Mouse (Mus musculus) left cerebral cortex, postnatal 25 days (tissue): ENCODE results near the gene Ajuba. TPM values are rescaled to one million over a fixed set of nuclear protein-coding genes. Genes with fewer than 3 reads are reported as not detected.
A peak's percentile ranks its signal among the peaks of the same experiment; 100 is the strongest.
"Not testable (repeated sequence)": the region's sequence is repeated elsewhere in the genome, so short reads cannot be mapped to it uniquely, and the experiment has no call there.

Source experiments
- DNase-seq, 2 experiments: peaks; one replicate each; pipeline ENCODE4 v3.0.0; 2022; ENCODE audit warnings: low spot score in 2 of 2, mixed read lengths in 1 of 2
- intact Hi-C: fragments of 180-260 bp; cut with DNase I; formaldehyde crosslinking; loops from one replicate; pipeline ENCODE4 v1.15.1; 2025
- total RNA-seq, 2 experiments: library from RNA; stranded (reverse); gene quantifications; 2 replicates each; pipeline ENCODE4 v1.2.3; 2021

The Ajuba gene
- 1 to 10 TPM; 1.6 to 2.1 TPM for total RNA-seq

DNA sequence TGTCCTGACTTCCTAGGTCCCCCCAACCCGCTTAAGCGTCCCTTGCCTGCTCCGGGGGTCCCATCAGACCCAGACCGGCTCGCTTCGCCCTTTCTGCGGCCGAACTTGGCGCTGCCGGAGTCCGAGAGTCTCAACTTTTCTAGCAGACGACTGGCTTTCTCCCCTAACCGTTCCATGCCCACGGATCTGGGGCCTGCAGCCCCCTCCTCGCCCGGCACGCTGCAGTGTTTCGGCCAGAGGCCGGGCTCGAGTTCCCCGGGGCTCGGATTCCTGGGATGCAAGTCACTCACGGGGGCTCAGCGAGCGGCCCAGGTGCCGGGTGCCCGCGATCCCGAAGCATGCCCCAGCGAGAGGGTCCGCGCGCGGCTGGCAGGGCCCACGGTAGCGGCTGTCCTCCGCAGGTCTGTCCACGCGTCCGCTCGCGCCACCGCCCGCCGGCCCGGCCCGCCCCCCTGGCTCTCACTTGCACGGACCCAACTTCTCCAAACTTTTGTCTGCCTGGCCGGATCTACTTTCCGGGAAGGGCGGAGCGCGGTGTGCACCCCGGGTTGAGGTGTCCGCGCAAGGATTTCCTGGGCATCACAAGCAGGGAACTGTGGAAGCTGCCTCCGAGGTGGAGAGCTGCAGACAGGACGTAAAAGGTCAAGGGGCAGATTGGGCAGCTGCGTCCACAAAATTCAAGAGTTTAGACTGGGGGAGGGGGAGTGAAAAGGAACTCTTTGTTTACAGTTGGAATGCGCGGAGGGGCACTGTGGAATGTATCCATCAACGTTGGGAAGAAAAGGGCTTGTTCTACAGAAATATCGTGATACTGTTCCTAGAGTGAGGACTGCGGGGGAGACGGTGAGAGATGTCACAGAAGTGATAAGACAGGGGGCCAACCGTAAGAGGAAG is at the start of gene Ajuba:
Ajuba (minus strand) TSS at position 470 of the 894 bp plus-strand sequence.
- peak; percentile 62 to 71 for DNase-seq
- intact Hi-C loops = no loop called here

DNA sequence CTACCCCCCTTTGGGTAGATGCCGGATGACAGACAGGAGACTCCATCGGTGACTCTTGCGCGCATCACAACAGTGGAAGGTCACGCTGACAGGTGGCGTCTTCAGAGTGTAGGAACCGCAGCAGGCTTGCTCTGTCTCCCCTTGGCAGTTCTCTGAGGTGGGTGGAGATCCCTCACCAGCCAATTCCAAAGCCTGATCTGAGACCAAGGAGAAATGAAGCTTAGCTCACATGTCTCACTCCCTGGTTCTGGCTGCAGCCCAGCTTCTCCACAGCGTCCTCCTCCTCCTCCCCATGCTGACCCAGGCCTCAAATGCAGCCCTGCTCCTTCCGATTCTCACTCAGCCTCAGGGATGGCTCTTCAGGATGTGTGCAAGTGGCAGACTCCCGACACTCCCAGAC is 47.6 kb upstream of the Ajuba start:
- no peak for DNase-seq
- intact Hi-C loops = no loop called here

DNA sequence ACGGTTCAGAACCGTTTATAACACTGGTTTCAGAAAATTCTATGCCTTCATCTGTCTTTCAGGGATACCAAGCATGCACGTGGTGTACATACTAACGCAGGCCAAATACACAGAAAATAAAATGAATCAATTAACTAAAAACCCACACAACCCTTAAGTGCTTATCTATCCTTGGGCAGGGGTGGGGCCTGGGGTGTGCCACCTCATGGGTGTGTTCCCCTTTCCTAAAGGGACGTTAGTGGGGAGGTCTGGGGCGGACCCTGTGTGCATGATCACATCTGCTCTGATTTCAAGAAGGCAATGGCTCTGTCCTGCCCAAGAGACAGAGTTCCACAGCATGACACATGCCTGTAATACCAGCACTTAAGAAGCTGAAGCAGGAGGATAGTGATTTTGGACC is 46.0 kb upstream of the Ajuba start:
- intact Hi-C loops = no loop called here
- no peak for DNase-seq

DNA sequence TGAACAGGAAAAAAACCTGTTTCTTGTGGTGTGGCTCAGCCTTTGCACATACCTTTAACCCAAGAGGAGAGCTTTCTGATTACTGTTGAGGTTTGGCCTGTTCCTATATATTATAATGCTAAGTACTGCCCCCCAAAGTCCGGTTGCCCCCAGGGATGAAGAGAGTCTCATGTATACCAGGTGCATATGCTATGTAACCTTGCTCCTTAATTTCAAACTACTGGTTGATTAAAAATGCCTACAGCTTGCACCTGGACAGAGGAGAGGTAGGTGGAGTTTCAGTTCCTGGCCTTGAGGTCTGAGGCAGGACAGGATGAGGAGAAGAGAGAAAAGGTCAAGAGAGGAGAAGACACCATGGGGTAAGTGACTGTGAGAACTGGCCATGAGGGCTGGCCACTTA is 43.8 kb upstream of the Ajuba start, which contains the start of gene Psmb11:
Psmb11 (plus strand) TSS at position 301 of the 400 bp plus-strand sequence.
- intact Hi-C loops = no loop called here
- no peak for DNase-seq

DNA sequence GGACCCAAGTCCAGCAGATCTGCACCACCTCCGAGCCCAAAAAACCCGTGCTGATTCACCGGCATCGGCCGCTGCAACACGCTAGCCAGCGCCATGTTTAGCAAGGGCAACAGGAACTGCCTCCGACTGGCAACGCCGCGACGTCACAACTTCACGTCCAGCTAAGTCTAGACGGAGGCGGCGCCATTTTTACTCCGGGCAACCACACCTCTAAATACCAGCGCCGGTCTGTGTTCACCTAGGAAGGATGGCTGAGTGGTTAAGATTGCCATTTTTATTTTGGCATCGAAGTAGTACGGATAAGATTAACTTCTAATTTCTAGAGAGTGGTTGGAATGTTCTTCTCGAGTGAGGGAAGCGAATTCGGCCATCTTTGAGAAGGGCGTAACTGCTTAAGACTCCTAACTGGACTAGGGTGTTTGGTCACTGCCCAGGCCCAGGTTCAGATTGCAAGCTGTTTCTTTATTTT is 40.6 kb upstream of the Ajuba start, which contains the start of gene Psmb5:
Psmb5 (minus strand) TSS at position 126 of the 469 bp plus-strand sequence.
- intact Hi-C loops = no loop called here
- peak; percentile 94 for DNase-seq

DNA sequence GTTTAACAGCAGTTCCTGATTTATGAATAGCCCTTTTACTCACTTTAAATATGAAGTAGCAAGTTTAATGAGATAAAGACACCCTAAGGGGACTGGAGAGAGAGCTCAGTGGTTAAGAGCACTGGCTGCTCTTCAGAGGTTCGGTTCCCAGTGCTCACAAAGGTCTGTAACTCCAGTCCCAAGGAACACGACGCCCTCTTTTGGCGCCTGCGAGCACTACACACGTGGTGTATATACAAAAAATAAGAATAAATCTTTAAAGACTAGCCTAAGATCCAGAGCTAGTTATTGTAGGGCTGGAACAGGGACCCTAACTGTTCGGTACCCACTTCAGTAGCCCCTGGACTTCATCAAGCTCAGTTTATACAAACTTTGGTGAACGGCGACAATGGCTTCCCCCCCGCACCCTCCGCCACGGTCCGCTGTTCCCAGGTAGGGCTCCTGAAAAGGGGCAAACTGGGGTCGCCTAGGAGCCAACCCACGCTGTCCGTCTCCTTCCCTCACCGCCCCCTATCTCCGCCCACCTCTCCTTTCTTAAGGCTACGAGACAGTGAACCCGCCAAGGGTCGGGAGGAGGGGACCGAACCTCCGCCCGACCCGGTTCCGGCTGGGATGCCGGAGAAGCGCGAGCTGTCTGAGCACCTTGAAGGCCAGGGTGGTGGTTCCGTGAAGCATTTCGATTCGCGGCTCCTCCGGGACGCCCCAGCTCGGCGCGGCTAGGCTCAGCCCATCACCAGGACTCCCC is 40.0 kb upstream of the Ajuba start:
- DNase-seq = no peak
- intact Hi-C loops = no loop called here

DNA sequence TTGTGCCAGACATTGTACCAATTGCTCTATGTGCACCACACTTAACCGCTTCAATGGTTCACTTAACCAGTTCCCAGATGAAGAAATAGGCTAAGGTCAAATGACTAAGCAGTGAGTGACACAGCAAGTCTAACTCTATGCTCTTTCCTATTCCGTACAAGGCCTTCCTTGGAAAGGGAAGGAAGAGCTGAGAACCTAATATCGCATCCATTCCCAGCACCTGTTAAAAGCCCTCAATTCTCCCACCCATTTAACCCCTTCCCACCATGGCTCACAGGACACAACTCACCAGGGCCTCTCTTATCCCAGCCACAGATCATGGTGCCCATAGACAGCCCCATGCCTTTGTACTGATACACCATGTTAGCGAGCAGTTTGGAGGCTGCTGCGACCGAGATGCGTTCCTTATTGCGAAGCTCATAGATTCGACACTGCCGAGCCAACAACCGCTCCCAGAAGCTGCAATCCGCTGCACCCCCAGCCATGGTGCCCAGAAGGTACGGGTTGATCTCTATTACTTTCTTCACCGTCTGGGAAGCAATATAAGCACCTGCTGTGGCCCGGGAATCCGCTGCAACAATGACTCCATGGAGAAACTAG is 39.0 kb upstream of the Ajuba start:
- DNase-seq = no peak
- intact Hi-C loops = no loop called here

DNA sequence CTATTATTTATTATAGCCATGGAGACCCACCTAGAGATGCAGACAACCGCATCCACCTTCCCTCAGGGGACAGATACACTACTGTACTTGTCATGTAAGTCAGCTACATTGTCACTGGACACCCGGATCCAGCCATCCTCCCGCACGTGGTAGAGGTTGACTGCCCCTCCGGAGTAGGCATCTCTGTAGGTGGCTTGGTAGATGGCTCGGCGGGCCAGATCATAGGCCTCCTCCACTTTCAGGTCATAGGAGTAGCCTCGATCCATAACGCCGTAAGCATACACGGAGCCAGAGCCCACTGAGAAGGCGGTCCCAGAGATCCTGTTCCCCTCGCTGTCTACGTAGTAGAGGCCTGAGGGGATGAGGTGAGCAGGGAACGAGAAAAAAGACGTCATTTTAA is 36.8 kb upstream of the Ajuba start:
- not testable (repeated sequence) for DNase-seq

DNA sequence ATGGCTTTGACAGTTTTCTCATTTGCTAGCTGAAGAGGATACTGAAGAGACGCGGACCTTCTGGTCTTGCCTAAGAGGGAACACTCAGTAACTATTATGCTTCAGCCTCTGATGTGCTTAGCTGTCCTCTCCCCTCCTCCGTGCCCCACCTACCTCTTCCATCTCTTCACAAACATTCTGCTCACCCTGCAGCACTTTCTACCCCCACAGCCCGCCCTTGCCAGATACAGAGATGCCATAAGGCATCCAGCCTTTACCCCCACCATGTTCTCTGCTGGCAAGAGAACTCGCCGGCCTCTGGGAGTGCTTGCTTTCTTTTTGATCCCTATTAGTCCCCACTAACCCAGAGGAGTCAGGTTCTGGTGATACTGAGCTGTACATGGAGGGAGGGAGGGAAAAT is 33.3 kb upstream of the Ajuba start:
- intact Hi-C loops = no loop called here
- DNase-seq = peak in 1 of 2 experiments; percentile 66

More for the DNA sequence above, 36.8 kb upstream of the Ajuba start:
- intact Hi-C loops = not testable (repeated sequence)

DNA sequence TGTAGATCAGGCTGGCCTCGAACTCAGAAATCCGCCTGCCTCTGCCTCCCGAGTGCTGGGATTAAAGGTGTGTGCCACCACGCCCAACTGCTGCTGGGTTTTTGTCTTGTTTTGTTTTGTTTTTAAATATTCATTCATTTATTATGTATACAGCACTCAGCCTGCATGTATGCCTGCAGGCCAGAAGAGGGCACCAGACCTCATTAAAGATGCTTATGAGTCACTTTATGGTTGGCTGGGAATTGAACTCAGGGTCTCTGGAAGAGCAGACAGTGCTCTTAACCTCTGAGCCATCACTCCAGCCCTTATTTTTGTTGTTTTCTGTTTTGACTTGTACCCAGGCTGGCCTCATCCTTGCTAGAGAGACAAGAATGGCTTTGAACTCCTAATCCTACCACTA is 32.6 kb upstream of the Ajuba start:
- intact Hi-C loops = no loop called here
- no peak for DNase-seq

DNA sequence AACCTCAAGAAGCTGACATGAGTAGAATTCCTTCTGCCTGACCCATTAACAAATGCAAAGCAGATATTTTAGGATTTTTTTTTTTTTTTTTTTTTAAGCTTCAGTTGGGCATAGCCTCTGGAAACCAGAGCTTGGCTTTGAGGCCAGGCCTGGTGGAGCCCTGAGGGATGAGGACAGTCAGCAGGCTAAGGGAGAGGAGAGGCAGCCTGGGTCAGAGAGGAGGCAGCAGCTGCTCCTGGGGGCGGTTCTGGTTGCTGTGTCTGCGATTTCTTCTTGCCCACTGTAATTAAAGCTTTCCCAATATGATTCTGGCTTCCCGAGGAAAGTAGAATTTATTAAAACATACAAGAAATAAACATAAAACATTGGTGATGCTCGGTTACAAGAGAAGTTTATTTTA is 31.9 kb upstream of the Ajuba start:
- no peak for DNase-seq
- intact Hi-C loops = no loop called here

DNA sequence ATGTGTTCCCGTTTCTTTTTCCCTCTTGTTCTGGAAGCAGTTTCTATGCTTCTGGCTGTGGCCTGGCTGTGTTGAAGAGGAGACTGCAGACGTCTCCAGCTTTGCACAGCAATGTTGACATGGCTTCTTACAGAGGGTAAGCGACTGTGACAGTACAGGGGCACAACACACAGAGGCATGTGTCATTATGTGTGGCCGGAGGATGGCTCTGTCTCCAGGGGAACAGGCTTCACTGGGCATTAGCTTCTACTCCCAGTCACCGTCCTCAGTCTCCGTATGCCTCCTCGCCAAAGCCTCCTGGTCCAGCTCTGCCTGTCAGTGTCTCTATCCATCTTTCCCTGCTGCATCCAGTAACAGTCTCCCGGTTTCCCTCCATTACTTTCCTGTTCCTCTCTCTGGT is 29.9 kb upstream of the Ajuba start:
- no peak for DNase-seq
- intact Hi-C loops = no loop called here

DNA sequence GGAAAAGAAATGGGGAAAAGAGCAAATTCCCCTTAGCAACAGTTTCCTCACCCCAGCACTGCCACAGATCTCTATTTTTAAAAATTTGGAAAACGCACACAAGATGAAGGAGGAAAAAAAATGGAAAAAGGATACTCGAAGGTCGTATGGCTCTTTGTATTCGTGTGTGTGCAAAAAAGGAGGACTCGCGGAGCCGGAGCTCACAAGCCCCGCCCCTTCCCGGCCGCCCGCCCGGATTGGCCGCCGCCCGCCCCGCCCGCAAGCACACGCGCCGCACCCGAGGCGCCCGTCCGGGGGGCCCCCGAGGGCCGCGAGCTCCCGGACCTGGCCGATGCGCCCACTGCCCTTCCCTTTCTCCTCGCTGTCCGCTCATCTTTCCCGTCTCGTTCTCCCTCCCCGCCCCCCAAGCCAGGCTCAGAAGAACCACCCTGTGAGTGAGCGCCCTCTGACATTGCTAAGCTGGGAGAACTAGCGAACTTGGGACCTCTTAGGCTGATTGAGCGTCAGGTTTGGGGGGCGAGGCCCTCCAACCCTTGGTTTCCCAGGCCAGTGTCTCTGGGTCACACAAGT is 28.5 kb upstream of the Ajuba start, which contains the start of gene 4931414P19Rik:
4931414P19Rik (minus strand) TSS at position 242 of the 570 bp plus-strand sequence.
- peak; percentile 73 to 80 for DNase-seq
- intact Hi-C loops = no loop called here

DNA sequence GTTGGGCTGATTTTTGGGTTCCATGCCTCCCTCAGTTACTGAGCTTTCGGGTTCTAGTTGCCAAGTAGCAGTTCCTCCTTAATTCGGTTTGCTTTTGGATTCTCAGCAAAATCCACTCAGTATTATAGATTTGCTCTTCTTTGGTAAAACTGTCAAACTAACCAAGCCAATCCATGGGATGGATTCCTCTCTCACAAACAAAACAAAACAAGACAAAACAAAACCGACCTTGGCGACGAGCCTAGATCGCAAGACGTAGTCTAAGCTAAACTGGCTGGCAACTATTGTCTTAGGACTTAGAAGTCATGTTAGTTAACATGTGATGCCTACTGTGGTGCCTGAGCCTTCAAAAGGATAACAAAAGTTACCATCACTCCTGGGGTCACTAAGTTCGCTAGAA is 26.3 kb upstream of the Ajuba start:
- DNase-seq = no peak
- intact Hi-C loops = no loop called here

DNA sequence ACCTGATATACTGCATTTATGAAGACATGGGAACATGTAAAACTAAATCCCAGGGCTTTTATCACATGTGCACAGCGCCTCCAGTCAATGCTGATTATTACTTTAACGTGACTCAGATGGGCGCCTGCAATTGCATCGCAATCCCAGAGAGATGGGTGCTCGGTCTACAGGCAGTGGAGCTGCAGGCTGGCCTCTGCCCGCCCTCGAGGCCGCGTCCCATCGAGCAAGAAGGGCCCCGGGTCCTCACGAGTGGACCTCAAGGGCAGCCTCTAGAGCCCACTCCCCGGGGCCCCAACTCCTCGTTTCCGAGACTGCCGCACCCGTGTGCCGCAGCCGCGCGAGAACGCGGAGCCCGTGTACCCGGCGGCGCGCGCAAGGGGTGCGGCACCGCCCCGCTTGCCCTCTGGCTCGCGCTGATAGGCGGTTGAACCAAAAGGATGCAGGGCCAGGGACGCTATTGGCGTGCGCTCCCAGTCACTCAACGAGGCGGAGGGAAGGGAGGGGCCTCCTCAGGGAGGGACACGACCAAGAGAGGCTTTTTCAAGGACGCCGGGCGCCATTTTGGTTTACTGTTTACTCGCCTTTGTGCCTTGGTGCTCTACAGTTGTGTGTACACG is 25.8 kb upstream of the Ajuba start:
- DNase-seq = peak; percentile 94 to 98
- intact Hi-C loops = no loop called here

DNA sequence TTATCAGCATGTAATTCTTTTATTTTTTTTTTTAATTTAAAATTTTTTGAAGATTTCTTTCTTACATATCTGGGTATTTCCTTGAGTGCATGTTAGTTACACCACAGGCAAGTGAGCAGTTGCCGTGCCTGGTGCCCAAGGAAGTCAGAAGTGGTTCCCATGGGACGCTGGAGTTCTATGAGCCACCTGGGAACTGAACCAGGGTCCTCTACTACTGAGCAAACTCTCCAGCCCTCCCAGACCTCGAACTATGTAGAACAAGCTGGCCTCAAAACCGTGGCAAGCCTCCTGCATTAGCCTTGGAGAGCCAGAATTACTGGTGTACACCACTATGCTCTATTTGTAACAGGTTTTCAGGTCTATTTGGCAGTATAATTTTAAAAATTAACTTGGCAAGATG is 25.3 kb upstream of the Ajuba start:
- intact Hi-C loops = no loop called here
- no peak for DNase-seq

DNA sequence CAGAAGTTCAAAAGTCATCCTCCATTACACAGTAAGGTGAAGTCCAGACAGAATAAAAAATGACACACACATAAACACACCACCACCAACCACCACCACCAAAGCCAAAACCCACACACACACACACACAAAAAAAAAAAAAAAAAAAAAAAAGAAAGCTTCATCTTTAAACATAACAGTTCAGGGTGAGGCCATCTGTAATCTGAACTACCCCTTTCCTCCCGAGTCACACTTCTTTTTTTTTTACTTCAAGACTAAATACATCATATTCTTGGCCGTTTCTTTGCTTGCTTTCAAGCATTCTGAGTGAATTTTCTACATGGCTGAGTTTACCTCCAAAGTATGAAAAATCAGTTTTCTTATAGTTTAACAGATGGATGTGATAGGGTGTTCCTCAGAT is 24.2 kb upstream of the Ajuba start:
- no peak for DNase-seq
- intact Hi-C loops = no loop called here

DNA sequence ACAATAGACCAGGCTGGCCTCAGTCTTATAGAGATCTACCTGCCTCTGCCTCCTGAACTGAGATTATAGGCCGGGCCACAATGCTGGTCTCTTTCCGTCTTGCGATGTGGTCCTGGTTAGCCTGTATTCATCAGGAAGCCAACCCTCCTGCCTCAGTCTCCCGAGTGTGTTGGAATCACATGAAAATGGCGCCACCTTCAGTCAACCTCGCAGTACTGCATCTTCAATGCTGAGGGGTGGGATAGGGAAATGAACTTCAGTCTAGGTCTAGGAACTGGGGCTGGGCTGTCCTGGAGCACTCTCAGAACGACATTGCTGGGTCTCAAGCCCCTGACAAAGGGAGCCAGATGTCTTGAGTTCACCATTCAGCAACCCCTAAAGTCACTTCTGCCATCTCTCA is 19.7 kb upstream of the Ajuba start:
- intact Hi-C loops = no loop called here
- DNase-seq = no peak

DNA sequence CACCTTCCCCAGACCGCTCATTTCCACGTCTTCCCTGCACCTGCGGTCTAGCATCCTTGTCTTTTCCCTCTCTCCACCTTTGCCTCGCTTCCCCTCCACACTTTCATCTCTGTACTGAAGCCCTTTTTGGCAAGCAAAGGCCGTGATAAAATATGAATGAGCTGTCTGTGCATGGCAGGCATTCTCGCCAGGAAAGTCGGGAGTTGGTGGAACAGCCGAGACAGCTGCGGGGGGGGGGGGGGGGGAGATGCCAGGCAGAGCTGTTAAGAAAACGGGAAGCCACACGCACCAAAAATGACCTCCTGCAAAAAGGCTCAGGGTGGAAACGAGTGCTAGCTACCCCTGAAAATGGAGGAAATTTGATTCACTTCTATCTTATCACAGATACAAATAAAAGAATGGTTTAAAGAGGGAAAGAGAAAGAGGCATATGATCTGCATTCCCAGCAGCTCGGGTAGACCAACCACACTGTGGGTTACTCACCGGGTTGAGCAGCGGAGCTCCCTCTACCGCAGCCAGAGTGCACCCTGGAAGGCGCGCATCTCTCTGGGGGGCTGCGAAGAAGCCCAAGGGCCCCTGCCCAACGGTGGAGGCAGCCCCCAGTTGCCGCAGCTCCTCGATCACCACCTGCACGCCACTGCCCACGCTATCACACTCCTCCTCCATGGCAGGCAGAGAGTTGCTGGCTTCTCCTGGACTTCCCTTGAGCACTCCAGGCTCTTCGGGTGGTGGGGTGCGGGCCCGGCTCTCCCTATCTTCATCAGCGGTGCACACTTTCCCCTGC is 17.5 kb upstream of the Ajuba start:
- peak in 1 of 2 experiments; percentile 83 for DNase-seq
- intact Hi-C loops = no loop called here
